Mouse (Mus musculus) megakaryocyte, adult 5-6 weeks (primary cell): ENCODE measurements around the gene Col7a1. TPM values are rescaled to one million over a fixed set of nuclear protein-coding genes. Genes with fewer than 3 reads are reported as not detected.
A peak's percentile ranks its signal among the peaks of the same experiment; 100 is the strongest.

Source experiments
- ATAC-seq: 2 replicates; pipeline ENCODE4 v1.8.0; 2016; ENCODE audit warnings: mild to moderate bottlenecking, inconsistent platforms; ENCODE audit not compliant: poor library complexity, severe bottlenecking
- total RNA-seq, 2 experiments: library from RNA; stranded (forward) in 1 of 2; stranded (reverse) in 1 of 2; fragments of 153-499, 151-499 nt in 1 of 2; fragments of 221-1000, 200-1000 nt in 1 of 2; gene quantifications; 2 replicates each; pipeline versions ENCODE4 v1.2.3 to v1.2.4; 2015 to 2017

Col7a1 gene
- total RNA-seq, 2 experiments from 2014 or later, result 0.20 to 1.1 TPM

GRCm38 (mm10) chr9:108983209-108983608, 29.8 kb downstream of the Col7a1 start:
- ATAC-seq, result no peak

GRCm38 (mm10) chr9:108985710-108986109, 32.3 kb downstream of the Col7a1 start, which contains the start of gene Ucn2:
Gene Ucn2 (plus strand): TSS chr9:108986010.
- no peak for ATAC-seq

DNA sequence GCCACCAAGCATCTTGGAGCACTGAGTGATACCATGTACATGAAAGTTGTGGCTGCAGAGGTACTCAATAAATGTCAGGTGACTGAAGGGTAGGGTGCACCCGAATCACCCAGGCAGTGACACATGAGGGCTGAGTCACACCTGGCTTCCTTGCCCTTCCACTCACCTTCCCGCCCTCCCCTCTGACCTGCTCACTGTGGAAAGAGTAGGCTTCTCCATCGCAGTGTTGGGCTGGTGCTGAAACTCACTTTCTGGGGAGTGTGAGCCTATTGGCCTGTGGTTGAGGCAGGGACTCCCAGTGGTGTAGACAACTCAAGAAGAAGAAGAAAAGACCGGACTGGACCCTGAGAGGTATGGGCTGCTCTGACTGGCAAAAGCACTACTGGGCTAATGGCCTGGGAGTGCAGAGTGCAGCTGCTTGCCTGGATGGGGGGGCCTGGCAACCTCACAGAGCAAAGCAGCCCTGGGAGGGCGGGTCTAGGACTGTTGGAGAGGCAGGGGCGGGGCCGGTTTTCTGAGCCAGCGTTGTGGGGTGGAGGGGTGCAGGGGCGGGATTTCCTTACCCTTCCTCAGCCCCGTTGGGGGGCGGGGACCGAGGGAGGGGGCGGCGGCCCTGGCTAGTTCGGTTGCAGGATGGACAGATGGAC, 34.4 kb downstream of the Col7a1 start:
- no peak for ATAC-seq

- peak; percentile 19; the same call in 1 of the 2 replicates for ATAC-seq
These were observed 36.5 kb downstream of the Col7a1 start for GRCm38 (mm10) chr9:108989802-108990461.

GRCm38 (mm10) chr9:108990462-108990820, 37.1 kb downstream of the Col7a1 start:
- no peak for ATAC-seq

- ATAC-seq, result peak; percentile 80
These were observed 38.2 kb downstream of the Col7a1 start, which contains the start of gene Pfkfb4 for GRCm38 (mm10) chr9:108991428-108992084. Gene Pfkfb4 (plus strand): TSS chr9:108991778.

DNA sequence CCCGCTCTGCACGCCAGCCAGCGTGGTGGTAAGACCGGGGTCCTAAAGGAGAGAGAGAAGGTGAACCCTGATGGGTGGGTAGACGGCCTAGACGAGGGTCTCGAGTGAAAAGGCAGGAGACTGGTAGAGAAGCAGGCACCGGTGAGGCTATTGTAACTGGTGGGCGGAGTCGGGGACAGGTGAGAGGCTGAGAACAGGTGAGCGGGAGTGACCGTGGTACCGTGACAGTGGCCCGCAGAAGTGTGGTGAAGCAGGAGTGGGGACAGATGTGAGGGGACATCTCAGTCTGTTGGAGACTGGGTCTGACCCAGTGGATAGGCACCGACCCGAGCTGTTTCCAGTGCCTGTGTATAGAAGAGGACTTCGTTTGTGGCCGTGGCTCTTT, 38.7 kb downstream of the Col7a1 start:
- ATAC-seq, result no peak; the same call in 1 of the 2 replicates

- ATAC-seq, result no peak
These were observed 39.4 kb downstream of the Col7a1 start for GRCm38 (mm10) chr9:108992620-108993361.

GRCm38 (mm10) chr9:108996411-108996810, 43.0 kb downstream of the Col7a1 start:
- ATAC-seq, result no peak

DNA sequence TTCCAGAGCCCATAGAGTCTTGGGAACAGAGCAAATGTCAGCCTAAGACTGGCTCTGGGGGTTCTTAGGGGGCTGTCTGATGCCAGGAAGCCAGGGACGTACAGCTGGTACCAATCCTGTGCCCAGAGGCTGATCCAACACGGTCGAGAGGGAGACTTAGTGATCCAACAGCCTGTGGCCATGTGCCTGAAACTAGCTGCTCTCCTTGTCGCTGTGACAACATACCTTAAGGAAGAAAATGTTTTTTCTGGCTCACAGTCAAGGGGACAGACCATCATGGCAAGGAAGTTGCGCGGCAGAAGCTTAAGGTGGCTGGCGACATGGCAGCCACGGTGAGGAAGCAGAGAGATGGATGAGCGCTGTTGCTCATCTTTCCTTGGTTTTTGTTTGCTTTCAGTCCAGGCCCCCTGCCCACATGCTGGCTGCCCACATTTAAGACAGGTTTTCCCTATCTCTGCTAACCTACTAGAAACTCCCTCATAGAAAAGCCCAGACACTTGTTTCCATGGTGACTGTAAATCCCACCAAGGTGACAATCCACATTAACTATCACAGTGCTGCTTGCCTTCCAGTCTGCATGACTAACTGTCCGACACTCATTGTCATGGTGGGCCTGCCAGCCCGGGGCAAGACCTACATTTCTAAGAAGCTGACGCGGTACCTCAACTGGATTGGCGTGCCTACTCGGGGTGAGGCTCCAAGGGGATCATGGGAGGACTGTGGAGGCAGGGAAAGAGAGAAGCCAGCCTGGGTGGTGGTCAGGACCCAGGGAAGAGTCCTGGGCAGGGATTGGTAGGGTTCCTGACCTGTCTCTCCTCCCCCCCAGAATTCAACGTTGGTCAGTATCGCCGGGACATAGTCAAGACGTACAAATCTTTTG, 45.1 kb downstream of the Col7a1 start:
- peak; percentile 3 for ATAC-seq

- peak; percentile 69 for ATAC-seq
These were observed 45.8 kb downstream of the Col7a1 start for GRCm38 (mm10) chr9:108999167-108999526.

DNA sequence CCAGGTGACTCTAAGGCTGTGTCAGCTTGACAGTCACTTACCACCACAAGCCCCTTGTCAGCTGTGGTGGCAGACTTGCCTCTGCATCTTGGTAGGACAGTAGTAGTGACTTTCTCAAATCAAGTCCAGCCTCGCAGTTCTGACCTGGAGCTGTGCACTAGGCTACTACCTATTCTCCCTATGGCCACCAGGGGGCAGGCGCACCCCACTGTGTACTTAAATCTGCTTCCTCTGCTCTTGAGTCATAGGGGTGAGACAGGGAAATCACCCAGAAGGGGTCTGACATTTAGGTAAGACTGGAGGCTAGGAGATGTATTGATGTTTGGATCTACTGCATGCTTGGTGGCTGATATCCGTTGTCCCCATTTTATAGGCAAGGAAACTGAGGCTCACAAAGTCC, 47.3 kb downstream of the Col7a1 start:
- peak; percentile 70 for ATAC-seq

GRCm38 (mm10) chr9:109003201-109003600, 49.8 kb downstream of the Col7a1 start:
- ATAC-seq, result 0 out of 2 replicates have a peak, but pooled peaks have one; percentile 37

- no peak for ATAC-seq
These were observed 53.8 kb downstream of the Col7a1 start for GRCm38 (mm10) chr9:109007025-109007780.

DNA sequence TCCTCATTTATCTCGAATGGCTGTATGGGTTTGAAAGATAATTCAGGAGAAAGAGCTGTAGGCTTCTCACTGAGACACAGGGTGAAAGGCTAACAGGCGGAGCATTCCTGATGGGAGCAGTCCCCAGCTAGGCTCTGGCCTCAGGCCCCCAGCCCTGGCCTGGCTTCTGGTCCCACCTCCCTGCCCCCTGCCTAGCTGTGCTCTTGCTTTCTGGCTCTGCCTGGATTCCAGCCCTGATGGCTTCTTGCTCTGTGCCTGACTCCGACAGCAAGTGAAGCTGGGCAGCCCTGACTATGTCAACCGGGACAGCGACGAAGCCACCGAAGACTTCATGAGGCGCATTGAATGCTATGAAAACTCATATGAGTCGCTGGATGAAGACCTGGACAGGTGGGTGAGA, 54.7 kb downstream of the Col7a1 start:
- no peak for ATAC-seq

- no peak for ATAC-seq
These were observed 55.7 kb downstream of the Col7a1 start for GRCm38 (mm10) chr9:109008994-109009635.

- ATAC-seq, result peak; percentile 98
These were observed 56.4 kb downstream of the Col7a1 start for GRCm38 (mm10) chr9:109009636-109010315.

DNA sequence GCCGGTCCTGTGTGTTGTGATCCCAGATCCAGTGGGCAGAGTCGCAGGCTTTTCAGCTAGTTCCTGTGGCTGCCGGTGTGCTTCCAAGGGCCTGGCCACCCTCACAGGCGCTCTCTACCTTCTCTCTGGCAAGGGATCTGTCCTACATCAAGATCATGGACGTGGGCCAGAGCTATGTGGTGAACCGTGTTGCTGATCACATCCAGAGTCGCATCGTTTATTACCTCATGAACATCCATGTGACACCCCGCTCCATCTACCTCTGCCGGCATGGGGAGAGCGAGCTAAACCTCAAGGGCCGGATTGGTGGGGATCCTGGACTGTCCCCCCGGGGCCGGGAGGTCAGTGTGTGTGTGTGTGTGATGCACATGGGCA, 56.9 kb downstream of the Col7a1 start:
- ATAC-seq, result no peak
